Mouse (Mus musculus): ENCODE measurements around the gene Gm8871. TPM values are rescaled to one million over a fixed set of nuclear protein-coding genes. Genes with fewer than 3 reads are reported as not detected.
"Not testable (repeated sequence)": the region's sequence is repeated elsewhere in the genome, so short reads cannot be mapped to it uniquely, and the experiment has no call there.

Gm8871 gene
- total RNA-seq (2012; rRNA removed) (not detected in 2 replicates), polyA plus RNA-seq (2012; ENCODE audit: insufficient read depth in 1 of 2, insufficient read length in 2 of 2, low read depth in 1 of 2, low replicate concordance in 2 of 2, missing spikeins in 1 of 2) (not detected)

DNA sequence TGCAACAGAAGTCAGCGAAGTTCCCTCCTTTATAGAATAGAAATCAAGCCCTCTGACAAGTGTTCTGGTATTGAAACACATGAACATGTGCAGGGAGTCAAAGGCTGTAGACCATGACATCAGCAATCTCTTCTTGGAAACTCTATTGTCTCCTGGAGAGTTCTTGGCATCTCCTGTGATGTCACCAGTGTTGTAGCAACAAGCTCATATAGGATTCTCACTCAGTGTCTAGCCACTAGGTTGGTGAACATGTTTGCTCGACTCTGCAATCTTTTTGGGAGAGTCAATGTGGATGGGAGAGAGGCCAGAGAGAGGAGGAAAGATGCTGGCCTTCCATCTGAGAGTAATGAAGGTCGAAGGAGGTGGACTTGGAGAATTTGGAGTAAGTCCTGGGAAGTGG, at the start of gene Gm8871, which contains the start of gene Gm8857:
Gm8871 (plus strand) TSS at position 301 of the 400 bp plus-strand sequence.
Gm8857 (plus strand) TSS at position 303 of the 400 bp plus-strand sequence.
- H3K4me3 ChIP-seq (ENCODE audit: control insufficient read depth in 1 of 2, insufficient read depth in 1 of 2, low read depth in 2 of 2, low read length in 2 of 2); DNase-seq (ENCODE audit: low read depth, low spot score); H3K9me3 ChIP-seq (replicated peaks; ENCODE audit: insufficient read depth, low read length); H3K36me3 ChIP-seq (ENCODE audit: control insufficient read depth in 1 of 2, insufficient read depth in 2 of 2, low read length in 2 of 2); H3K79me2 ChIP-seq (ENCODE audit: control insufficient read depth, insufficient read depth, low read length, poor library complexity); H3K27me3 ChIP-seq (ENCODE audit: control insufficient read depth in 1 of 2, insufficient read depth in 2 of 2, low read length in 2 of 2); H3K27ac ChIP-seq (ENCODE audit: control insufficient read depth, low read depth, low read length); H3K9ac ChIP-seq (ENCODE audit: control insufficient read depth, low read depth, low read length, poor library complexity, severe bottlenecking); H3K4me1 ChIP-seq (ENCODE audit: control insufficient read depth in 1 of 2, insufficient read depth in 2 of 2, low read length in 2 of 2): not testable (repeated sequence)

DNA sequence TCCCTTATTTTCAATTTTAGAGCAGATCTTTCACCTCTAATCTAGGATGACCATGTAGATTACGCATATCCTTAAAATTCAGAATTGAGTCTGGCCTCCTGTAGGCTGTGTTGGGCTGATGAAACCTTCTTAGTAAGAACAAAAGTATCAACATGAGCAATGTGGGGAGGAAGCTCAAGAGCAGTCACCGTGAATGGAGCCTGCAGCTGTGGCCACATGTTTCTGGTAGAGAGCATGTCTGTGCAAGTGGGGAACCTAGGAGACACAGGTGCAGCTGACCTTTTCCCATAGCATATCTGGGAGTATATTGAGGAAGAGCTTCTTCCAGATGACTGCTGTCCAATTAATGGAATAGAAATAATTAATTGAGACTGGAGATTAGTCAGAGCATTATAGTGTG, 5.9 kb downstream of the Gm8871 start:
- H3K27me3 ChIP-seq (ENCODE audit: control insufficient read depth in 1 of 2, insufficient read depth in 2 of 2, low read length in 2 of 2); DNase-seq (ENCODE audit: low read depth, low spot score); H3K4me1 ChIP-seq (ENCODE audit: control insufficient read depth in 1 of 2, insufficient read depth in 2 of 2, low read length in 2 of 2); H3K9me3 ChIP-seq (replicated peaks; ENCODE audit: insufficient read depth, low read length); H3K27ac ChIP-seq (ENCODE audit: control insufficient read depth, low read depth, low read length); H3K79me2 ChIP-seq (ENCODE audit: control insufficient read depth, insufficient read depth, low read length, poor library complexity); H3K4me3 ChIP-seq (ENCODE audit: control insufficient read depth in 1 of 2, insufficient read depth in 1 of 2, low read depth in 2 of 2, low read length in 2 of 2); H3K36me3 ChIP-seq (ENCODE audit: control insufficient read depth in 1 of 2, insufficient read depth in 2 of 2, low read length in 2 of 2); H3K9ac ChIP-seq (ENCODE audit: control insufficient read depth, low read depth, low read length, poor library complexity, severe bottlenecking): not testable (repeated sequence)

DNA sequence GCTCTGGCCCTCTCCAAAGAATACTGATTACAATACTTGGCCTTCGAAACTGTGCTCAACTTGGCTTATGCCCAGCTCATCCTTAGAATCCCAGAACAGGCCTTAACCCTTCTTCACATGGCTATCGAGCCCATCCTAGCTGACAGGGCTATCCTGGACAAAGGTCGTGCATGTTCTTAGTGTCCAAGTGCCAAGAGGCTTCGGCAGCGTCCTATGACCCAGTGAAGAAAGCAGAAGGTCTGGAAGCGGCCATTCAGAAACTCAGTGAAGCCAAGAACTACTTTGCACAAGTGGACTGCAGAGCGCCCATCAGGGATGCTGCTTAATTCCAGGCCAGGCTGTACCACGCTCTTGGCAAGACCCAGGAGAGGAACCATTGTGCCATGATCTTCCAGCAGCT, 10.5 kb downstream of the Gm8871 start:
- not testable (repeated sequence) for H3K9ac ChIP-seq (ENCODE audit: control insufficient read depth, low read depth, low read length, poor library complexity, severe bottlenecking); H3K27me3 ChIP-seq (ENCODE audit: control insufficient read depth in 1 of 2, insufficient read depth in 2 of 2, low read length in 2 of 2); H3K27ac ChIP-seq (ENCODE audit: control insufficient read depth, low read depth, low read length); DNase-seq (ENCODE audit: low read depth, low spot score); H3K9me3 ChIP-seq (replicated peaks; ENCODE audit: insufficient read depth, low read length); H3K79me2 ChIP-seq (ENCODE audit: control insufficient read depth, insufficient read depth, low read length, poor library complexity); H3K4me3 ChIP-seq (ENCODE audit: control insufficient read depth in 1 of 2, insufficient read depth in 1 of 2, low read depth in 2 of 2, low read length in 2 of 2); H3K36me3 ChIP-seq (ENCODE audit: control insufficient read depth in 1 of 2, insufficient read depth in 2 of 2, low read length in 2 of 2); H3K4me1 ChIP-seq (ENCODE audit: control insufficient read depth in 1 of 2, insufficient read depth in 2 of 2, low read length in 2 of 2)

Other genes starting within 250 kb of the Gm8871 start
- not detected in 2 replicates for gene Gm8857, start within 50 bp of the Gm8871 start, total RNA-seq (2012; rRNA removed)
- gene Gm8857, start within 50 bp of the Gm8871 start, polyA plus RNA-seq (2012; ENCODE audit: insufficient read depth in 1 of 2, insufficient read length in 2 of 2, low read depth in 1 of 2, low replicate concordance in 2 of 2, missing spikeins in 1 of 2), result not detected
- gene Gm8879, start 179.8 kb downstream of the Gm8871 start, total RNA-seq (2012; rRNA removed), result not detected in 2 replicates
- not detected for gene Gm8879, start 179.8 kb downstream of the Gm8871 start, polyA plus RNA-seq (2012; ENCODE audit: insufficient read depth in 1 of 2, insufficient read length in 2 of 2, low read depth in 1 of 2, low replicate concordance in 2 of 2, missing spikeins in 1 of 2)
- not detected in 2 replicates for gene Gm5861, start 235.3 kb downstream of the Gm8871 start, total RNA-seq (2012; rRNA removed)
- gene Gm5861, start 235.3 kb downstream of the Gm8871 start, polyA plus RNA-seq (2012; ENCODE audit: insufficient read depth in 1 of 2, insufficient read length in 2 of 2, low read depth in 1 of 2, low replicate concordance in 2 of 2, missing spikeins in 1 of 2), result not detected

Measured in MEL (cell line).